Mouse (Mus musculus) hindbrain, embryonic 12.5 days (tissue): Measurements from ENCODE around the gene Tpx2. TPM values are rescaled to one million over a fixed set of nuclear protein-coding genes. Genes with fewer than 3 reads are reported as not detected.

Experiments
- ATAC-seq: fragments of 200-750 bp; cut with Nextera tagmentation; 2 replicates; pipeline ENCODE4 v1.8.0; 2017; ENCODE audit warnings: moderate TSS enrichment; ENCODE audit not compliant: low FRiP score
- H3K27ac ChIP-seq: fragments of 300-500 bp; sonication (generic); 2 replicates; pipeline ENCODE4 v1.5.1; 2016; ENCODE audit warnings: mild to moderate bottlenecking
- H3K27me3 ChIP-seq: fragments of 300-500 bp; sonication (generic); 2 replicates; pipeline ENCODE4 v1.6.1; 2016; ENCODE audit warnings: mild to moderate bottlenecking
- H3K36me3 ChIP-seq: fragments of 300-500 bp; sonication (generic); 2 replicates; pipeline ENCODE4 v1.6.1; 2016; ENCODE audit warnings: mild to moderate bottlenecking
- H3K4me1 ChIP-seq: fragments of 300-500 bp; sonication (generic); 2 replicates; pipeline ENCODE4 v1.6.1; 2016
- H3K4me2 ChIP-seq: fragments of 300-500 bp; sonication (generic); replicated peaks from 2 replicates; pipeline ENCODE4 v1.6.1; 2016; ENCODE audit warnings: mild to moderate bottlenecking
- H3K4me3 ChIP-seq: fragments of 300-500 bp; sonication (generic); 2 replicates; pipeline ENCODE4 v1.5.1; 2016; ENCODE audit warnings: mild to moderate bottlenecking
- H3K9ac ChIP-seq: fragments of 300-500 bp; sonication (generic); 2 replicates; pipeline ENCODE4 v1.6.1; 2016; ENCODE audit warnings: mild to moderate bottlenecking, moderate library complexity
- H3K9me3 ChIP-seq: fragments of 300-500 bp; sonication (generic); replicated peaks from 2 replicates; pipeline ENCODE4 v1.6.1; 2016; ENCODE audit warnings: mild to moderate bottlenecking
- WGBS: fragments of 180-500 bp; shearing (Covaris S2); methylation state at CpG from one replicate; pipeline ENCODE4 v1.1.7; 2016; 5-methylcytosine and 5-hydroxymethylcytosine counted together
- polyA plus RNA-seq: library from polyadenylated mRNA; unstranded; fragments of >200 nt; fragmentation: Nextera tagmentation; extraction: Ambion mirVana; gene quantifications from 2 replicates; pipeline ENCODE4 v1.2.1, GENCODE M21; 2016

Tpx2 gene
- polyA plus RNA-seq, 1 experiment from 2014 or later, result 81.5 TPM

- Histone ChIP-seq H3K9me3 (no peaks in the 10 kb centered on the region), H3K9ac (no peak overlapping the region), H3K4me1 (no peaks in the 10 kb centered on the region), H3K4me3 (no peak overlapping the region), H3K36me3 (peaks cover 43% of the 10 kb centered on the region), H3K27me3 (no peaks in the 10 kb centered on the region), H3K27ac (no peak overlapping the region), H3K4me2 (no peak overlapping the region)
- WGBS, result 95% methylated on average over 9 of the region's 9 CpGs
- no peak for ATAC-seq
Measured at GRCm38 (mm10) chr2:152895834-152896233, 48.1 kb downstream of the Tpx2 start.

- Histone ChIP-seq H3K4me3 (no peak overlapping the region), H3K9me3 (no peaks in the 10 kb centered on the region), H3K27me3 (no peaks in the 10 kb centered on the region), H3K27ac (no peak overlapping the region), H3K4me2 (no peak overlapping the region), H3K36me3 (peaks cover 33% of the 10 kb centered on the region), H3K4me1 (no peaks in the 10 kb centered on the region), H3K9ac (no peak overlapping the region)
- ATAC-seq, result no peak
- WGBS, result 85% methylated on average over 3 of the region's 3 CpGs
Measured at GRCm38 (mm10) chr2:152896926-152897325, 49.2 kb downstream of the Tpx2 start.

GRCm38 (mm10) chr2:152899011-152899410 lies 51.2 kb downstream of the Tpx2 start:
- H3K9ac ChIP-seq, result no peak overlapping the region
- H3K27ac ChIP-seq, result no peak overlapping the region
- no peak overlapping the region for H3K4me2 ChIP-seq
- H3K9me3 ChIP-seq, result no peaks in the 10 kb centered on the region
- H3K4me3 ChIP-seq, result no peak overlapping the region
- ATAC-seq, result no peak
- peaks cover 7% of the 10 kb centered on the region; the same call in 1 of the 2 replicates for H3K4me1 ChIP-seq
- WGBS, result 76% methylated on average over 6 of the region's 6 CpGs
- peaks cover 4% of the 10 kb centered on the region; the same call in 1 of the 2 replicates for H3K27me3 ChIP-seq
- peaks cover 13% of the 10 kb centered on the region for H3K36me3 ChIP-seq

- H3K27me3 ChIP-seq, result peaks cover 6% of the 10 kb centered on the region; the same call in 1 of the 2 replicates
- no peaks in the 10 kb centered on the region for H3K9me3 ChIP-seq
- peaks cover 12% of the 10 kb centered on the region for H3K4me1 ChIP-seq
- H3K4me3 ChIP-seq, result no peak overlapping the region
- no peaks in the 10 kb centered on the region for H3K36me3 ChIP-seq
- no peak overlapping the region for H3K4me2 ChIP-seq
- no peak overlapping the region for H3K9ac ChIP-seq
- H3K27ac ChIP-seq, result no peak overlapping the region
- ATAC-seq, result no peak
- WGBS, result 92% methylated on average over 15 of the region's 15 CpGs
Measured at GRCm38 (mm10) chr2:152901296-152901695, 53.5 kb downstream of the Tpx2 start.

- H3K4me3 ChIP-seq, result no peak overlapping the region
- H3K4me2 ChIP-seq, result no peak overlapping the region
- H3K4me1 ChIP-seq, result peaks cover 25% of the 10 kb centered on the region
- no peak for ATAC-seq
- H3K27me3 ChIP-seq, result peaks cover 6% of the 10 kb centered on the region; the same call in 1 of the 2 replicates
- WGBS, result 25% methylated on average over 3 of the region's 3 CpGs
- H3K9me3 ChIP-seq, result no peaks in the 10 kb centered on the region
- H3K27ac ChIP-seq, result no peak overlapping the region
- H3K36me3 ChIP-seq, result no peaks in the 10 kb centered on the region
- H3K9ac ChIP-seq, result no peak overlapping the region
Measured at GRCm38 (mm10) chr2:152902658-152903057, 54.9 kb downstream of the Tpx2 start.

- no peak overlapping the region for H3K27ac ChIP-seq
- no peak overlapping the region for H3K9ac ChIP-seq
- no peaks in the 10 kb centered on the region for H3K36me3 ChIP-seq
- peaks cover 27% of the 10 kb centered on the region for H3K4me1 ChIP-seq
- H3K4me3 ChIP-seq, result no peak overlapping the region
- ATAC-seq, result no peak
- H3K9me3 ChIP-seq, result no peaks in the 10 kb centered on the region
- H3K27me3 ChIP-seq, result peaks cover 6% of the 10 kb centered on the region; the same call in 1 of the 2 replicates
- H3K4me2 ChIP-seq, result no peak overlapping the region
- 71% methylated on average over 4 of the region's 4 CpGs for WGBS
Measured at GRCm38 (mm10) chr2:152903586-152903985, 55.8 kb downstream of the Tpx2 start.

GRCm38 (mm10) chr2:152904127-152904643 lies 56.4 kb downstream of the Tpx2 start:
- WGBS, result 78% methylated on average over 5 of the region's 5 CpGs
- Histone ChIP-seq H3K4me2 (no peak overlapping the region), H3K36me3 (no peaks in the 10 kb centered on the region), H3K9ac (no peak overlapping the region), H3K9me3 (no peaks in the 10 kb centered on the region), H3K4me3 (no peak overlapping the region), H3K4me1 (peaks cover 27% of the 10 kb centered on the region), H3K27me3 (peaks cover 6% of the 10 kb centered on the region; the same call in 1 of the 2 replicates), H3K27ac (no peak overlapping the region)
- no peak for ATAC-seq

- Histone ChIP-seq H3K4me3 (no peak overlapping the region), H3K4me1 (peaks cover 27% of the 10 kb centered on the region), H3K27ac (no peak overlapping the region), H3K4me2 (no peak overlapping the region), H3K9me3 (no peaks in the 10 kb centered on the region), H3K36me3 (no peaks in the 10 kb centered on the region), H3K9ac (no peak overlapping the region), H3K27me3 (peaks cover 6% of the 10 kb centered on the region; the same call in 1 of the 2 replicates)
- 63% methylated on average over 11 of the region's 11 CpGs for WGBS
- ATAC-seq, result no peak
Measured at GRCm38 (mm10) chr2:152905036-152905829, 57.5 kb downstream of the Tpx2 start.

- WGBS, result 60% methylated on average over 9 of the region's 9 CpGs
- ATAC-seq, result no peak
- Histone ChIP-seq H3K27ac (no peak overlapping the region), H3K36me3 (no peaks in the 10 kb centered on the region), H3K9ac (no peak overlapping the region), H3K4me1 (peaks cover 27% of the 10 kb centered on the region), H3K9me3 (no peaks in the 10 kb centered on the region), H3K4me2 (no peak overlapping the region), H3K27me3 (peaks cover 18% of the 10 kb centered on the region), H3K4me3 (no peak overlapping the region)
Measured at GRCm38 (mm10) chr2:152906274-152907037, 58.7 kb downstream of the Tpx2 start.

GRCm38 (mm10) chr2:152907114-152907943 lies 59.6 kb downstream of the Tpx2 start:
- H3K4me1 ChIP-seq, result peaks cover 24% of the 10 kb centered on the region
- H3K27ac ChIP-seq, result no peak overlapping the region

GRCm38 (mm10) chr2:152909848-152910247 lies 62.1 kb downstream of the Tpx2 start:
- 76% methylated on average over 6 of the region's 6 CpGs for WGBS
- H3K4me2 ChIP-seq, result no peak overlapping the region
- H3K9me3 ChIP-seq, result no peaks in the 10 kb centered on the region
- peaks cover 39% of the 10 kb centered on the region for H3K27me3 ChIP-seq
- H3K4me1 ChIP-seq, result peaks cover 25% of the 10 kb centered on the region
- H3K9ac ChIP-seq, result no peak overlapping the region
- no peaks in the 10 kb centered on the region for H3K36me3 ChIP-seq
- ATAC-seq, result no peak
- H3K4me3 ChIP-seq, result no peak overlapping the region
- no peak overlapping the region for H3K27ac ChIP-seq

More at GRCm38 (mm10) chr2:152907114-152907943, 59.6 kb downstream of the Tpx2 start:
- H3K9me3 ChIP-seq, result no peaks in the 10 kb centered on the region
- 39% methylated on average over 14 of the region's 14 CpGs for WGBS
- no peak for ATAC-seq
- no peaks in the 10 kb centered on the region for H3K36me3 ChIP-seq
- peaks cover 26% of the 10 kb centered on the region for H3K27me3 ChIP-seq
- H3K4me3 ChIP-seq, result no peak overlapping the region
- H3K9ac ChIP-seq, result no peak overlapping the region
- H3K4me2 ChIP-seq, result no peak overlapping the region
